Mouse (Mus musculus) heart, embryonic 12.5 days (tissue): ENCODE data around the gene Erp44. TPM values are rescaled to one million over a fixed set of nuclear protein-coding genes. Genes with fewer than 3 reads are reported as not detected.

Experiments used
- ATAC-seq: fragments of 200-750 bp; cut with Nextera tagmentation; 2 replicates; pipeline ENCODE4 v1.8.0; 2017; ENCODE audit warnings: moderate TSS enrichment, moderate library complexity; ENCODE audit not compliant: insufficient number of reproducible peaks, low FRiP score
- H3K27ac ChIP-seq: fragments of 300-500 bp; sonication (generic); 2 replicates; pipeline ENCODE4 v1.5.1; 2016; ENCODE audit warnings: mild to moderate bottlenecking, moderate library complexity; ENCODE audit not compliant: poor library complexity, severe bottlenecking
- H3K27me3 ChIP-seq: fragments of 300-500 bp; sonication (generic); replicated peaks from 2 replicates; pipeline ENCODE4 v1.6.1; 2016; ENCODE audit warnings: mild to moderate bottlenecking, moderate library complexity
- H3K36me3 ChIP-seq: fragments of 300-500 bp; sonication (generic); 2 replicates; pipeline ENCODE4 v1.6.1; 2016; ENCODE audit warnings: mild to moderate bottlenecking, moderate library complexity
- H3K4me1 ChIP-seq: fragments of 300-500 bp; sonication (generic); replicated peaks from 2 replicates; pipeline ENCODE4 v1.6.1; 2016; ENCODE audit warnings: mild to moderate bottlenecking
- H3K4me2 ChIP-seq: fragments of 300-500 bp; sonication (generic); 2 replicates; pipeline ENCODE4 v1.6.1; 2016; ENCODE audit warnings: mild to moderate bottlenecking, moderate library complexity
- H3K4me3 ChIP-seq: fragments of 300-500 bp; sonication (generic); 2 replicates; pipeline ENCODE4 v1.5.1; 2016; ENCODE audit warnings: mild to moderate bottlenecking
- H3K9ac ChIP-seq: fragments of 300-500 bp; sonication (generic); 2 replicates; pipeline ENCODE4 v1.6.1; 2016; ENCODE audit warnings: mild to moderate bottlenecking, moderate library complexity
- H3K9me3 ChIP-seq: fragments of 300-500 bp; sonication (generic); replicated peaks from 2 replicates; pipeline ENCODE4 v1.6.1; 2016; ENCODE audit warnings: mild to moderate bottlenecking, moderate library complexity
- WGBS: fragments of 180-500 bp; shearing (Covaris S2); methylation state at CpG from one replicate; pipeline ENCODE4 v1.1.7; 2016; 5-methylcytosine and 5-hydroxymethylcytosine counted together
- microRNA counts: library from miRNA; unstranded; fragments of <30 nt; microRNA quantifications from one replicate; lab custom pipeline; 2017
- microRNA-seq: library from miRNA; unstranded; fragments of <30 nt; microRNA quantifications from one replicate; pipeline ENCODE4, GENCODE M21; 2017
- polyA plus RNA-seq: library from polyadenylated mRNA; unstranded; fragments of >200 nt; fragmentation: Nextera tagmentation; extraction: Ambion mirVana; gene quantifications from 2 replicates; pipeline ENCODE4 v1.2.1, GENCODE M21; 2016

Gene Erp44
- polyA plus RNA-seq, 1 experiment from 2014 or later, result 67.7 TPM

DNA sequence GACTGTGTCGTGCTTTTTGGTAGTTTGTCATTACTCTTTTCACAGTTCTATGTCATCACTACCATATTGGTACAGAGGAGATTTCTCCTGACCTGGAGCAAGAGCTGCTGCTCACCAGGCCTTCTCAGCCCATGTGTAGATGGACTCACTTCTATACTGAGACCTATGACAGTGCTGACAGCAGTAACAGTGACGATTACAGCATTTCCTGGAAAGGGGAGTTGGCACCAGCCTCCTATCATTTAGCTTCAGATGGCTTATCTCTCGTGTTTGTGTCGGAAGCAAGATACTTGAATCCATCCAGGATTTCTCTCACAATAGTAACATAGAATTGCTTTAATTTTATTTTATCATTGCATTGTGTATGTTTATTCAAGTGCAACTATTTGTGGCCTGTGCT is 119.0 kb downstream of the Erp44 start:
- no peak overlapping the region for H3K9ac ChIP-seq
- H3K27ac ChIP-seq, result no peak overlapping the region
- no peak overlapping the region for H3K4me3 ChIP-seq
- ATAC-seq, result no peak
- no peaks in the 10 kb centered on the region for H3K27me3 ChIP-seq
- 49% methylated on average over 4 of the region's 4 CpGs for WGBS
- H3K4me1 ChIP-seq, result no peaks in the 10 kb centered on the region
- H3K9me3 ChIP-seq, result no peaks in the 10 kb centered on the region; the same call in 1 of the 2 replicates
- peaks cover 11% of the 10 kb centered on the region for H3K36me3 ChIP-seq
- H3K4me2 ChIP-seq, result no peak overlapping the region

DNA sequence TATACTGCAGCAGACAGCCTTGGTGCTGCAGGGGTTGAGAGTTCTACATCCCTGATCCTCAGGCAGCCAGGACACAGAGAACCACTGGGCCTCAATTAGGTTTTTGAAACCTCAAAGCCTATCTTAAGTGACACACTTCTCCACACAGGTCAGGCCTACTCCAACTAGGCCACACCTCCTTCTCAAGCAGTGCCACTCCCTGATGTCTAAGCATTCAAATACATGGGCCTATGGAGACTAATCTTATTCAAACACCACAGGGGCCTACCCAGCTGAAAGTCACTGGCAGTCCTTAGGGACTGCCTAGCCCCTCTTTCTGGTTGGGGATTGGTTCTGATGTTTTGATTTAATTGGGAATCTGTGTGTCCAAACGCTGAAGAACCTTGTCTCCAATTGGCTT is 123.5 kb downstream of the Erp44 start:
- peak; percentile 33; the same call in 1 of the 2 replicates for ATAC-seq
- peaks cover 11% of the 10 kb centered on the region for H3K36me3 ChIP-seq
- no peak overlapping the region for H3K9ac ChIP-seq
- WGBS, result 71% methylated on average over 1 of the region's 1 CpGs
- H3K27me3 ChIP-seq, result no peaks in the 10 kb centered on the region
- H3K27ac ChIP-seq, result no peak overlapping the region
- no peaks in the 10 kb centered on the region for H3K4me1 ChIP-seq
- no peak overlapping the region for H3K4me2 ChIP-seq
- no peaks in the 10 kb centered on the region; the same call in 1 of the 2 replicates for H3K9me3 ChIP-seq
- H3K4me3 ChIP-seq, result no peak overlapping the region

GRCm38 (mm10) chr4:48153229-48153628 is 126.1 kb downstream of the Erp44 start:
- no peak overlapping the region for H3K27ac ChIP-seq
- WGBS, result 88% methylated on average over 5 of the region's 5 CpGs
- no peak for ATAC-seq
- H3K4me1 ChIP-seq, result no peaks in the 10 kb centered on the region
- no peak overlapping the region for H3K4me2 ChIP-seq
- no peak overlapping the region for H3K9ac ChIP-seq
- H3K9me3 ChIP-seq, result no peaks in the 10 kb centered on the region; the same call in 1 of the 2 replicates
- H3K27me3 ChIP-seq, result no peaks in the 10 kb centered on the region
- H3K4me3 ChIP-seq, result no peak overlapping the region
- H3K36me3 ChIP-seq, result peaks cover 9% of the 10 kb centered on the region

GRCm38 (mm10) chr4:48149492-48149891 is 129.9 kb downstream of the Erp44 start:
- Histone ChIP-seq H3K9ac (no peak overlapping the region), H3K9me3 (no peaks in the 10 kb centered on the region), H3K27me3 (no peaks in the 10 kb centered on the region), H3K36me3 (peaks cover 9% of the 10 kb centered on the region), H3K4me3 (no peak overlapping the region), H3K27ac (no peak overlapping the region), H3K4me2 (no peak overlapping the region), H3K4me1 (no peaks in the 10 kb centered on the region)
- ATAC-seq, result no peak
- WGBS, result 84% methylated on average over 2 of the region's 2 CpGs

MicroRNAs within 50 kb of the gene (microRNA counts, 519-probe panel; counts per million panel counts)
- not detected for microRNA mmu-miR-1958 (lab: Ali Mortazavi, UCI)

Small RNA genes within 50 kb of the gene (microRNA-seq; reads per million reads assigned to microRNA genes)
- gene Mir1958, result not detected

Other genes with a start within 250 kb of the Erp44 start
- 0.26 and 0.31 TPM in 2 replicates for gene Nr4a3, start 234.4 kb downstream of the Erp44 start, polyA plus RNA-seq
- 22.4 and 25.8 TPM in 2 replicates for gene Stx17, start 154.6 kb downstream of the Erp44 start, polyA plus RNA-seq
- gene Invs, start 202 bp upstream of the Erp44 start, polyA plus RNA-seq, result 5.9 and 6.6 TPM in 2 replicates
- gene Tex10, start 193.9 kb upstream of the Erp44 start, polyA plus RNA-seq, result 37.9 and 39.1 TPM in 2 replicates